Mouse (Mus musculus): ENCODE measurements around the gene Atl1. TPM values are rescaled to one million over a fixed set of nuclear protein-coding genes. Genes with fewer than 3 reads are reported as not detected.

Gene Atl1
- 0.34 and 1.0 TPM in 2 replicates for total RNA-seq (2023)

GRCm38 (mm10) chr12:69892371-69893251, at the start of gene Atl1, which contains the start of gene Map4k5:
Atl1 (plus strand) TSS chr12:69892614.
Map4k5 (minus strand) TSS chr12:69893200.

DNA sequence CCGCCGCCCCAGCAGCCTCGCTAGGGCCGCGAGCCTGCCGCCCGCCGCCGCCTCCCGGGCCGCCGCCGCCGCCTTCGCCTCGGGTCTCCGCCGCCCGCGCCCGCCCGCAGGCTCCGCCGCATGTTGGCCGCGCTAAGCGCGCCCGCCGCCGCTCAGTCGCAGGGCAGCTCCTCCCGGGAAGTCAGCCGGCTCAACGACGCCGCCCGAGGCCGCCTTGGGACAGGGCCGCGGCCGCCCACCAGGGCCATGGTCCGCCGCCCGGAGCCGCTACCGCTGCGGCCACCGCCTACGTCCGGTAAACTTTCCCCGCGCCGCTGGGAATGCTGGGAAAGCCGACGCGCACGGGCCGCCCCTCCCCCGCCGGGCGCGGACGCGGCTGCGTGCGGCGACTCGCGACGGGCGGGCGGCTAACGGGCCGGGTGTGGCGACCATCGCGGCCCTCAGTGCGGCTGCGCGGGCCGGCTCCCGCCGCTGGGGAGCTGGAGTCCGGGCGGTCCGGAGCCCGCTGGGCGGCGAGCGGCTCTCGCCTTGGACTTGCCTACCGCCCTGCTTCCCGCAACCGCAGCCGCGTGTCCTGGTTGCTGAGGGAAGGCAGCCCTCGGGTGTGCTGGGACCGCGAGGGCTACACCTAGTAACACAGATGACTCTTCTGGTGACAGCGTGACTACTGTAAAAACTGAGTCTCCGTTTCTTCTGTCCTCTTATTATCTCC, 94.5 kb downstream of the Atl1 start, which contains the start of gene Sav1:
TSS of gene Sav1 (minus strand) at position 217 of the 712 bp plus-strand sequence.

Other genes starting within 250 kb of the Atl1 start
- 86.8 and 103 TPM in 2 replicates for gene Sos2, start 210.8 kb upstream of the Atl1 start, total RNA-seq (2023)
- 1.2 and 2.3 TPM in 2 replicates for gene L2hgdh, start 167.7 kb upstream of the Atl1 start, total RNA-seq (2023)
- gene Atp5s, start 167.7 kb upstream of the Atl1 start, total RNA-seq (2023), result 2.9 and 5.3 TPM in 2 replicates
- gene Cdkl1, start 101.3 kb upstream of the Atl1 start, total RNA-seq (2023), result not detected in 2 replicates
- 8.9 and 12.5 TPM in 2 replicates for gene Map4k5, start 586 bp downstream of the Atl1 start, total RNA-seq (2023)
- gene Sav1, start 94.4 kb downstream of the Atl1 start, total RNA-seq (2023), result 27.9 and 28.0 TPM in 2 replicates
- 259 and 325 TPM in 2 replicates for gene Nin, start 221.1 kb downstream of the Atl1 start, total RNA-seq (2023)

All from neutrophil, adult 65 days (primary cell).